Mouse (Mus musculus) heart, embryonic 14.5 days (tissue): ENCODE results near the gene Gm45837. TPM values are rescaled to one million over a fixed set of nuclear protein-coding genes. Genes with fewer than 3 reads are reported as not detected.

Experiments used
- ATAC-seq: fragments of 200-750 bp; cut with Nextera tagmentation; 2 replicates; pipeline ENCODE4 v1.8.0; 2017; ENCODE audit warnings: low read depth, moderate TSS enrichment; ENCODE audit not compliant: insufficient number of reproducible peaks, insufficient read depth, low FRiP score
- H3K27ac ChIP-seq, 2 experiments: fragments of 200-500 bp in 1 of 2; fragments of 300-500 bp in 1 of 2; sonication (generic) in 1 of 2; replicated peaks in 1 of 2; 2 replicates each; pipeline ENCODE4 v1.5.1; 2012 to 2014; ENCODE audit warnings: low read depth in 2 of 2, low read length in 2 of 2, control low read depth in 1 of 2, mild to moderate bottlenecking in 1 of 2, mixed read lengths in 1 of 2; ENCODE audit not compliant: control insufficient read depth in 1 of 2, insufficient read depth in 1 of 2
- H3K27me3 ChIP-seq: fragments of 300-500 bp; sonication (generic); 2 replicates; pipeline ENCODE4 v1.6.1; 2014; ENCODE audit warnings: mild to moderate bottlenecking, low read length, control low read depth; ENCODE audit not compliant: control insufficient read depth, insufficient read depth
- H3K36me3 ChIP-seq: fragments of 300-500 bp; sonication (generic); 2 replicates; pipeline ENCODE4 v1.6.1; 2014; ENCODE audit warnings: mild to moderate bottlenecking, control low read depth, low read length, mixed read lengths; ENCODE audit not compliant: control insufficient read depth, insufficient read depth
- H3K4me1 ChIP-seq, 2 experiments: fragments of 200-500 bp in 1 of 2; fragments of 300-500 bp in 1 of 2; sonication (generic) in 1 of 2; 2 replicates each; pipeline ENCODE4 v1.6.1; 2012 to 2014; ENCODE audit warnings: low read length in 2 of 2, control low read depth in 1 of 2, mixed read lengths in 1 of 2; ENCODE audit not compliant: control insufficient read depth in 2 of 2, insufficient read depth in 2 of 2
- H3K4me2 ChIP-seq: fragments of 300-500 bp; sonication (generic); 2 replicates; pipeline ENCODE4 v1.6.1; 2014; ENCODE audit warnings: mild to moderate bottlenecking, low read length
- H3K4me3 ChIP-seq, 2 experiments: fragments of 200-500 bp in 1 of 2; fragments of 300-500 bp in 1 of 2; sonication (generic) in 1 of 2; 2 replicates each; pipeline ENCODE4 v1.5.1; 2012 to 2014; ENCODE audit warnings: low read length in 2 of 2, mild to moderate bottlenecking in 2 of 2, control low read depth in 1 of 2, low read depth in 1 of 2, moderate library complexity in 1 of 2; ENCODE audit not compliant: control insufficient read depth in 1 of 2, insufficient read depth in 1 of 2
- H3K9ac ChIP-seq: fragments of 300-500 bp; sonication (generic); 2 replicates; pipeline ENCODE4 v1.6.1; 2014; ENCODE audit warnings: mild to moderate bottlenecking, low read length
- H3K9me3 ChIP-seq: fragments of 300-500 bp; sonication (generic); 2 replicates; pipeline ENCODE4 v1.6.1; 2016; ENCODE audit warnings: low read length, control low read depth; ENCODE audit not compliant: control insufficient read depth
- WGBS: fragments of 180-500 bp; shearing (Covaris S2); extraction: QIAGEN DNeasy Blood & Tissue Kit; methylation state at CpG from one replicate; pipeline ENCODE4 v1.1.7; 2014; 5-methylcytosine and 5-hydroxymethylcytosine counted together
- polyA plus RNA-seq: library from polyadenylated mRNA; unstranded; fragments of >200 nt; fragmentation: Nextera tagmentation; extraction: Ambion mirVana; gene quantifications from 2 replicates; pipeline ENCODE4 v1.2.1, GENCODE M21; 2014

Gene Gm45837
- polyA plus RNA-seq, 1 experiment from 2014 or later, result not detected

- H3K4me3 ChIP-seq, result no peak overlapping the region
- no peaks in the 10 kb centered on the region for H3K36me3 ChIP-seq
- no peak overlapping the region for H3K27ac ChIP-seq
- H3K9me3 ChIP-seq, result no peaks in the 10 kb centered on the region
- H3K4me1 ChIP-seq, result peaks cover 6 to 7% of the 10 kb centered on the region in 2 experiments; a peak in 3 of 4 replicates
- no peak for ATAC-seq
- H3K27me3 ChIP-seq, result no peaks in the 10 kb centered on the region
- H3K9ac ChIP-seq, result no peak overlapping the region
- H3K4me2 ChIP-seq, result no peak overlapping the region
- 67% methylated on average over 9 of the region's 9 CpGs for WGBS
Measured at GRCm38 (mm10) chr7:101483498-101484115, 72.9 kb downstream of the Gm45837 start.

- Histone ChIP-seq H3K9me3 (no peaks in the 10 kb centered on the region; the same call in 1 of the 2 replicates), H3K4me3 (no peak overlapping the region), H3K4me2 (no peak overlapping the region), H3K27ac (no peak overlapping the region), H3K4me1 (peaks cover 6 to 7% of the 10 kb centered on the region in 2 experiments; a peak in 3 of 4 replicates), H3K27me3 (no peaks in the 10 kb centered on the region), H3K36me3 (no peaks in the 10 kb centered on the region), H3K9ac (no peak overlapping the region)
- no peak for ATAC-seq
- 77% methylated on average over 5 of the region's 5 CpGs for WGBS
Measured at GRCm38 (mm10) chr7:101487102-101487501, 76.4 kb downstream of the Gm45837 start.

GRCm38 (mm10) chr7:101490952-101491351, 80.3 kb downstream of the Gm45837 start:
- no peak overlapping the region for H3K27ac ChIP-seq
- H3K27me3 ChIP-seq, result peaks cover 2% of the 10 kb centered on the region; the same call in 1 of the 2 replicates
- H3K4me2 ChIP-seq, result no peak overlapping the region
- WGBS, result 43% methylated on average over 4 of the region's 4 CpGs
- no peak for ATAC-seq
- H3K4me3 ChIP-seq, result no peak overlapping the region
- H3K9me3 ChIP-seq, result no peaks in the 10 kb centered on the region; the same call in 1 of the 2 replicates
- H3K9ac ChIP-seq, result no peak overlapping the region
- no peaks in the 10 kb centered on the region for H3K4me1 ChIP-seq
- H3K36me3 ChIP-seq, result no peaks in the 10 kb centered on the region

GRCm38 (mm10) chr7:101498385-101498784, 87.7 kb downstream of the Gm45837 start:
- peaks cover 61% of the 10 kb centered on the region for H3K27me3 ChIP-seq
- H3K4me2 ChIP-seq, result no peak overlapping the region
- H3K36me3 ChIP-seq, result no peaks in the 10 kb centered on the region
- no peak overlapping the region for H3K9ac ChIP-seq
- no peaks in the 10 kb centered on the region for H3K9me3 ChIP-seq
- no peak for ATAC-seq
- H3K27ac ChIP-seq, result no peak overlapping the region
- H3K4me3 ChIP-seq, result no peak overlapping the region
- no peaks in the 10 kb centered on the region for H3K4me1 ChIP-seq
- WGBS, result 82% methylated on average over 3 of the region's 3 CpGs

GRCm38 (mm10) chr7:101499251-101499650, 88.6 kb downstream of the Gm45837 start:
- no peaks in the 10 kb centered on the region for H3K4me1 ChIP-seq
- no peak overlapping the region for H3K27ac ChIP-seq
- H3K4me2 ChIP-seq, result no peak overlapping the region
- 33% methylated on average over 10 of the region's 10 CpGs for WGBS
- ATAC-seq, result no peak
- H3K9ac ChIP-seq, result no peak overlapping the region
- H3K36me3 ChIP-seq, result no peaks in the 10 kb centered on the region
- peaks cover 68% of the 10 kb centered on the region for H3K27me3 ChIP-seq
- H3K4me3 ChIP-seq, result no peak overlapping the region
- no peaks in the 10 kb centered on the region for H3K9me3 ChIP-seq

GRCm38 (mm10) chr7:101499701-101500100, 89.0 kb downstream of the Gm45837 start:
- 69% methylated on average over 9 of the region's 9 CpGs for WGBS
- Histone ChIP-seq H3K9ac (no peak overlapping the region), H3K27ac (no peak overlapping the region), H3K27me3 (peaks cover 71% of the 10 kb centered on the region), H3K4me3 (no peak overlapping the region), H3K4me1 (peaks cover 0 to 3% of the 10 kb centered on the region in 2 experiments; a peak in 1 of 4 replicates), H3K36me3 (no peaks in the 10 kb centered on the region), H3K9me3 (no peaks in the 10 kb centered on the region), H3K4me2 (no peak overlapping the region)
- no peak for ATAC-seq

GRCm38 (mm10) chr7:101501236-101501635, 90.5 kb downstream of the Gm45837 start:
- Histone ChIP-seq H3K27ac (no peak overlapping the region), H3K4me3 (no peak overlapping the region), H3K36me3 (no peaks in the 10 kb centered on the region), H3K27me3 (peaks cover 82% of the 10 kb centered on the region), H3K4me2 (no peak overlapping the region), H3K9ac (no peak overlapping the region), H3K9me3 (no peaks in the 10 kb centered on the region), H3K4me1 (peaks cover 0 to 3% of the 10 kb centered on the region in 2 experiments; a peak in 1 of 4 replicates)
- no peak; the same call in 1 of the 2 replicates for ATAC-seq
- 66% methylated on average over 4 of the region's 6 CpGs for WGBS

- Histone ChIP-seq H3K4me1 (peaks cover 0 to 3% of the 10 kb centered on the region in 2 experiments; a peak in 1 of 4 replicates), H3K4me3 (no peak overlapping the region), H3K36me3 (no peaks in the 10 kb centered on the region), H3K9me3 (no peaks in the 10 kb centered on the region), H3K27me3 (peaks cover 80% of the 10 kb centered on the region), H3K27ac (no peak overlapping the region), H3K4me2 (no peak overlapping the region), H3K9ac (no peak overlapping the region)
- WGBS, result 64% methylated on average over 6 of the region's 6 CpGs
- ATAC-seq, result no peak
Measured at GRCm38 (mm10) chr7:101501675-101502074, 91.0 kb downstream of the Gm45837 start.
